Mouse (Mus musculus) kidney, postnatal 4 days (tissue): ENCODE measurements around the gene AC161166.1.

Source experiments
- DNase-seq, 2 experiments: peaks; one replicate each; pipeline ENCODE4 v3.0.0; 2021; ENCODE audit warnings: mixed read lengths in 2 of 2

Gene AC161166.1

GRCm38 (mm10) chr7:24512355-24512754 lies at the start of gene AC161166.1:
Gene AC161166.1 (minus strand): TSS chr7:24512455.
- no peak for DNase-seq

DNA sequence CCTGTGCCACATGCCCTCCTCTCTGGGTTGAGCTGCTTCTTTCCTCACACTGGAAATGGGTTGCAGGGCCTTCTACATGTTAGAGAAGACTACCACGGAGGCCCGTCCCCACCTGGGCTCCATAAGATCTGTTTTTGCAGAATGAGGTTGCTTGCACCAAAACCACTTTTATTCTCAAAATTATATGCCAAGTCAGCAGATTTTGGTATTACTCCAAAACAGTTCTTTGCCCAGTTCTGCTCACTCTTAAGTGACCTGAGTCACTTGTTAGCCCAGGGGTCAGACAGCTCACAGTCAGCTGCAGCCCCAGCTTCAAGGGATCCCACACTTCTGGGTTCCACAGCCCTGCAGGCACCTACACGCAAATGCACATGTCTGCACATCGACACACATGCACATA lies 49.2 kb upstream of the AC161166.1 start:
- no peak for DNase-seq

DNA sequence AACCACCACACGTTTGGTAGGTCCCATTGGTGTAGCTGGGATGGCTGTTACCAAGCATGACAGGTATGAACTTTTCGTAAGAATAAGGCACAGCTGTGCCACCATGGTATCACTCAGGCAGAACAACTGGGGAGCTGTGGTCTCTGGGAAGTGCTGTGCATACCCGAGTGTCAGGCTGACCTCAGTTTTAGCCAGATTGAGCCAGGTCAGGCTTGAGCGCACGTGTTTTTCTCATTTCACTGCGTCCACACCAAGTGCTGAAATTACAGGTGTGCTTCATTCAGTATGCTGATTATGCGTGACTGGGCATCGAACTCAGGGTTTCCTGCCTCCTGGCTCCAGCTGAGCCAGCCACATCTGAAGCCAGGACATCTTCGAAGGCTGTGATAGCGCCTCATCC lies 43.5 kb upstream of the AC161166.1 start:
- peak in 1 of 2 experiments; percentile 37 for DNase-seq

GRCm38 (mm10) chr7:24551985-24552759 lies 39.9 kb upstream of the AC161166.1 start:
- DNase-seq, result no peak

DNA sequence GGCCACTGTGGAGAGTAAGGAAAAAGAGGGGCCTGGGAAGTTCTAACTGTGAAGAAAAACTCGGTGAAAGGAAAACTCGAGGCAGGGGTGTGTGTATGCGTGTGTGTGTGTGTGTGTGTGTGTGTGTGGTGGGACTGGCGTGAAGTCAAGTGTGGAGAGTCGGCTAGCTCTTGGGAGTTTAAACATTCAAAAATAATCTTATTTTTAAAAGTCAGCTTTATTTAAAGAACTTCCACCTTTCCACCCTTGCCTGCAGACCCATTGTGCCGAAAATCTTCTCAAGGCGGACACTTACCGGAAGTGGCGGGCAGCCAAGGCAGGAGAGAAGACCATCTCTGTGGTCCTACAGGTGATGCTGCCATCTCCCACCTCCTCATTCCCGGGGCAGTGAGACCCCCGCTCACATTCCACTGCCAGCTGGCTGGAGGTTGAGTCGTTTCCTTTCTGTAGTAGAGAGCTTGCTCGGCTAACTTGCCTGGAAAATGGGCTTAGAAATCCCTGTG lies 35.3 kb upstream of the AC161166.1 start:
- no peak for DNase-seq

DNA sequence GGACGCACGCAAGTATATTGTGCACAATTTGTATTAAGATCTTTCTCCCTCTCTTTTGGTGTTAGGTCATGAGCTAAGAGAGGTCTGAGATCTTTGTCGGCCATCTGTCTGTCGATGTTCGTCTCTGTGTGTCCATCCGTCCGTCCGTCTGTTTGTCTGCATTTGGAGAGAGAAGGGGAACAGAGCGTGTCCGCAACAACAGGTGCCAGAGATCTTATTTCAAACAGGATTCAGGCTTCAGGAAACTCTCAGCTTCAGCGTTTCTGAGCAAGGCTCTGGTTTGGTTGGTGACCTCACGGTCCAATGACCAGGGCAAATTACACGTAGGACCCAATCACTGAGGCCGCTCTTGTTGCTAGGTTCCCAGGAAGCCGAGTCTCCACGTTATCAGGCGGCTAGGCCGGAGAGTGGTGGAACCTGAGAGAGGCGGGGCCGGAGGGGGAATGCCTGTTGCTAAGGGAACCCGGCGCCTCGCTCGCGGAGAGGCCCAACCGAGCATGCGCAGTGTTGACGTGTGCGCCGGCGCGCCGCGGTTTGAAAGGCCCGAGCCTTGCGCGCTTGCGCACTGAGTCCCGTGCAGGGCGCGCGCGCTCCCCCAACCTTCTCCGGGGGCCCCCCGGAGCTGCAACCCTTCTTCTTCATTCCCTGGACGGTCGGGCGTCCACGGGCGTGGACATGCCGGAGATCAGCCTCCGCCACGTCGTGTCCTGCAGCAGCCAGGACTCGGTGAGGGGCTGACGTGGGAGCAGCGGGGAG lies 34.6 kb upstream of the AC161166.1 start:
- peak; percentile 99 to 100 for DNase-seq

DNA sequence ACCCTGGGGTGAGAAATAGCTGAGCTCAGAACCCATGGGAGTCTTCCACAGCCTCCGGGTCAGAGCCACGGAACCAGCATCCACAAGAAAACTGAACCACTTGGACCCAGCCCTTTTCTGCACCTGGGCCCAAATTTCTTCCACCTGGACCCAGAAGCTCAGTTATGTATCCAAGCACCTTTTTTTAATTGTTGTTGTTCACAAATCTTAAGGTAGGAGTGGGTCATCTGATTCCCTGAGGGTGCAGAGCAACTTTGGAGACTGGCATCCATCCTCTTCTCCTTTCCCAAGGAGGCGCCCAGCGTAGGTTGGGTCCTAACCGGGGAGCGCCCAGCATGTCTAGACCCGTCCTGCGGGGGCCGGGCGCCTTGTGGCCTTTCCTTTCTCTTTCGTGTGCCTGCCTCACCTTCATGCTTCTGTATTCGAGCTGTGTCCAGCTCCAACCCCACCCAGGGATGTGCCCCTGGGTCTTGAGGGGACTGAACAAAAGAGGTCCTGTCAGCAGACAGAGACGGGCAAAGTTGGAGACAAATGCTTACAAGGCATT lies 33.9 kb upstream of the AC161166.1 start, which contains the start of the genes Pinlyp and Xrcc1:
Gene Pinlyp, minus strand, starts transcription at position 51 of the 547 bp plus-strand sequence.
Gene Xrcc1, plus strand, starts transcription at position 222 of the 547 bp plus-strand sequence.
- DNase-seq, result peak; percentile 29 to 41

DNA sequence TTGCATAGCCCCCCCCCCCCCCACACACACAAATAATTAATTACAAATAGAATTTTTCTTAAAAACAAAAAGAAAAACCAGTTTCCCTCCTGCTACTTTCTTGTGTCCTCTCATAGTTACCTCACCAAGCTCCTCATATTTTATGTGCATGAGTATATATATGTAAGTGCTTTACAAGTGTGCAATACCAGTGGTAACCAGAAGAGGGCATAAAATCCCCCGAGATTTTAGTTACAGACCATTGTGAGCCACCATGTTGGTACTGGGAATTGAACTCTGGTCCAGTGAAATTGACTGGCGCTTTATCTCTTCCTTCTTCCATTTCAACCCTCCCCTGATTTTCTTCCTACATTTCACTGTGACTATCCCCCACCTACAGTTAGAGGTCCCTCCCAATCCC lies 32.3 kb upstream of the AC161166.1 start:
- DNase-seq, result no peak

DNA sequence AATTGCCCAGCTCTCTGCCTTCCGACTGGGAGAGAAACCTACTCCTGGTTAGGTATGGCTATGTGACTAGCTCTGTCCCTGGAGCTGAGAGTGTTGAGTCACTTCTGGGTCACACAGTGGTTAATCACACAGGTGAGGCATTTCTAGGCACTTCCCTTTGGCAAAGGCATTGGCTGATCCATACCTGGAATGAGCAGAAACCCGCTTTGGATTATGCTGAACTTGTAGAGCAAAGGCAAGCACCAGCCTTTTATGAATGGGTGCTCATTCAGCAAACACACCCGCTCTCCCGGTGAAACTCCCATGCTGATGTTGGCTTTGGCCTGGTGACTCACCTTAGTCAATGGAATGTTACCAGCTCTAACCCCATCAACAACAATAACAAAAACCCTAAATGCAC lies 27.4 kb upstream of the AC161166.1 start:
- DNase-seq, result no peak

DNA sequence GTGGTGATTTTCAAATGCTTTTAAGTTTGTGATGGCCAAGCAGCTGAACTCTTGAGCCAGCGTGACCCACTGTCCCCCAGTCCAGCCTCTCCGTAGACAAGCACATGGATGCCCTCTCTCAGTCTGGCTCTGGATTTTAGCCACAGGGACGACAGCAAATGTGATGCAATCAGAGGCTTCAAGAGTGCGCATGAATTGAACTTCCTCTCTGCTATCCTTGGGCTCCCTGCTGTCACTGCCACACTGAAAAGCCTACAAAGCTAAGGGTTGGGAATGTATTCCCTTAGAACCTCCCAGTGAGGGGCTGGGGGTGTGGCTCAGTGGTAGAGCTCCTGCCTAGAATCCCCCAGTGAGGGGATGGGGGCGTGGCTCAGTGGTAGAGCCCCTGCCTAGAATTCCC lies 26.4 kb upstream of the AC161166.1 start:
- no peak for DNase-seq

- DNase-seq, result peak; percentile 51 to 70
These were observed 25.9 kb upstream of the AC161166.1 start for GRCm38 (mm10) chr7:24538154-24538553.

DNA sequence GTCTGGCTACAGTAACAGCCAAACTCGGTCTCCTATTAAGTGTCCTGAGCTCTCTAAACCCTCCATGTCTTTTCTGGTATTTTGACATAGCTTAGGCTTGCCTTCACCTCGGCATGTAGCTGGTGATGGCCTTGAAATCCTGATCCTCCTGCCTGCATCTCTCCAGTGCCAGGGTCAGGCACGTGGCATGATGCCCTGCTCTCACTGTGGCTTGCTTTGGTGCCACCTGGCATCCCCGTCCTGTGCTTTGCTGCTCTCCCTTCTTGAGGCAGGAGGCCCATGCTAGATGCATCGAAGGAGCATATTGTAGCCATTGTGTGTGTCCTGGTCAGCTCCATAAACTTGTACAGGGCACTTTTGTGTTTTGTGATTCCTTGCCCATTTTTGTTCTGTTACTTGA lies 25.3 kb upstream of the AC161166.1 start:
- DNase-seq, result no peak

- DNase-seq, result peak; percentile 16 to 38
These were observed 24.8 kb upstream of the AC161166.1 start for GRCm38 (mm10) chr7:24537081-24537480.

DNA sequence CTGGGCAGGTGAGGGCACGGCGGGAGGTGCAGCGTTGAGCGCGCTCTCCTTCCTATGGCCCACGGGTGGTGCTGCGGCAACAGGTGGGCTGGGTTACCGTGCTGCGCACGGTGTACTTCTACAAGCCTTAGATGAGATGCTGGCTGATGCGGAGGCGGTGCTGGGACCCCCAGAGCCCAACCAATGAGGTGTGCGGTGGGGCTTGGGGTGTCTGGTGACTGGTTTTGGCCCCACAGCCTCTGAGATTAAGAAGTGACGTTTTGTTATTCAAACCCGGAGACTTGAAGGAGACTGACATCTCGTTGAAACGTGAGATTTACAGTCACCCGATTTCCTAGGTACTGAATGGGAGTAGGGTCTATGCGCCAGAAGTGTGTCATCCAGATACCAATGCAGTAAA lies 22.0 kb upstream of the AC161166.1 start:
- DNase-seq, result peak in 1 of 2 experiments; percentile 40

GRCm38 (mm10) chr7:24533806-24534205 lies 21.6 kb upstream of the AC161166.1 start:
- peak; percentile 19 to 38 for DNase-seq

GRCm38 (mm10) chr7:24533031-24533571 lies 20.8 kb upstream of the AC161166.1 start:
- DNase-seq, result peak; percentile 12 to 27

GRCm38 (mm10) chr7:24531211-24531971 lies 19.1 kb upstream of the AC161166.1 start:
- peak; percentile 85 to 91 for DNase-seq

DNA sequence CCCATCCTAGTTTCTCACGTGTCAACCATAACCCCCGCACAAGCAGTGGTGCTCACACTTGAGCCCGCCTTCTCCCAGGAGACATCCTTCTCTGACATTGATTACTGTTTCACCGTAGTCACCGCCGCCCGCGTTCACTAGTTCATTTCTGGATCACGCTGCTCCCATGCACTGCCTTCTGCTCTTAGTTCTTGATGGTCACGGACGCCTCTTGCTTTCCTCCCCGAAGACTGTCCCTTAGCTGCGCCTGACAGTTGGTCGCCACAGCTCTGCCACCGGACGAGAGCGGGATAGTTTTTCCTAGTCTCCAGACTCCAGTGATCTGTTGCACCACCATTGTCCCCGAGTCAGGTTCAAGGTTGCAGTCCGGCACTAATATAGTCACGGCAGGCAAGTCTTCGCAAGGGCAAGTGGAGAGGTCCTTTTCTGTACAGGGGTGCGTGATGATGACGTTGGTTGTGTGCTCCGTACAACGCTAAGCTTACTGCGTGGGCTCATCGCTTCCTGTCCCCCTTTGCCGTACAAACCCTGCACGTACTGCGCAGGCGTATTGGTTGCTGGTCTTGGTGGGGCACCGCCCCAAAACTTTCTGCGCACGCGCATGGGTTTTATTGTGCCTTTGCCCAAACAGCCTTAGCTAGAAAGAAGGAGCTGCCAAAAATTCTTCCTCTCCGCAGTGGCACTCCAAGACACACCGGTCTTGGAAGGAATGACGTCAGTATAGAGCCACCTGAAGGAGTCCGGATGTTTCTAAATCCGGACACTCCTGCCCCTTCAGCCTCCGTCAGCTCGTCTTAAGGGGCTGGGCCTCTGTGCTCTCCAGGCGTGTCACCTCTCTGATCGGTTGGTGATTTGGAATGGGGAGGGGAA lies 18.0 kb upstream of the AC161166.1 start, which contains the start of gene Irgq:
Gene Irgq, plus strand, starts transcription at position 628 of the 870 bp plus-strand sequence.
- DNase-seq, result peak; percentile 99

DNA sequence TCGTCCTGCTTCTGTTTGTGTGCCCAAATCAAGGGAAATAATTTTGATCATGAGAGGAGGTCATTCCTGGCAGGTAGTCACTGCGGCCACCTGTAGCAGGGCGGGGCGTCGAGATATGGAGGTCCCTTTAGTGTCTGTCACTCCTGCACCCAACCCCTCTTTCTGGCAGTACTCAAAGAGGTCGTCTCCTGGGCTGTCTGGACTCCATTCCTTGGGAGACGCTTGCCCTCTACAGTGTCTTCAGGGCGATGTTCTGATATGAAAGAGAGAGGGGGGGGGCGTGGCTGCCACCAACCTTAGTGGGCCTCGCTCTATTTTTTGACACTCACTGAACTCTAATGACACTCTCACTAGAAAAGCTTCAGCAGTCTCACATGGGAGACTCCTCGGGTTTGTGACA lies 17.3 kb upstream of the AC161166.1 start:
- no peak for DNase-seq

DNA sequence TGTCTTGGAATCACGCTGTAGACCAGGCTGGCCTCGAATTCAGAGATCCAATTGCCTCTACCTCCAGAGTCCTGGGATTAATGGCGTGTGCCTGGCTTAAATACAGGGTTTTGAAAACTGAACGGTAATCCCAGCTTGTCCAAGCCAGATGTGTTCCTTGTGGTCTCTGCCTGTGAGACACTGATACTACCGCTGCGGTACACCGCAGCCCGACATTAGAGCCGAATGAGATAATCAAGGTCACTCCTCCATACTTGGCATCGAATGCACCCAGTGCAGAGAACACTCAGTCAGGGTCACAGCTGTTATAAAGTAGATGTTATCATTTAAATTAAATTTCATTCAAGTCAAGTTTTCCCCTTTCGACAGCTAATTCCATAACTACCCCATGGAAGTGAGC lies 16.6 kb upstream of the AC161166.1 start:
- DNase-seq, result no peak
